Mouse (Mus musculus) ES-Bruce4 (cell line): ENCODE data around the gene Slc46a2. TPM values are rescaled to one million over a fixed set of nuclear protein-coding genes. Genes with fewer than 3 reads are reported as not detected.

Experiments used
- H3K27ac ChIP-seq: 2 replicates; pipeline ENCODE4 v1.5.1; 2012; ENCODE audit warnings: low read length, inconsistent platforms; ENCODE audit not compliant: insufficient read depth
- H3K27me3 ChIP-seq: 2 replicates; pipeline ENCODE4 v1.6.1; 2012; ENCODE audit warnings: mild to moderate bottlenecking, low read length, inconsistent platforms; ENCODE audit not compliant: control insufficient read depth, poor library complexity, insufficient read depth, severe bottlenecking
- H3K36me3 ChIP-seq: 2 replicates; pipeline ENCODE4 v1.6.1; 2012; ENCODE audit warnings: inconsistent platforms, mild to moderate bottlenecking, low read length, moderate library complexity; ENCODE audit not compliant: control insufficient read depth, poor library complexity, insufficient read depth, severe bottlenecking
- H3K4me1 ChIP-seq: one replicate; pipeline ENCODE4 v1.8.1; 2011; ENCODE audit warnings: low read length; ENCODE audit not compliant: control insufficient read depth, insufficient read depth
- H3K4me3 ChIP-seq: 2 replicates; pipeline ENCODE4 v1.5.1; 2011; ENCODE audit warnings: low read depth, mild to moderate bottlenecking, low read length
- H3K9ac ChIP-seq: 2 replicates; pipeline ENCODE4 v1.6.1; 2012; ENCODE audit warnings: low read depth, mild to moderate bottlenecking, inconsistent platforms; ENCODE audit not compliant: poor library complexity, severe bottlenecking
- H3K9me3 ChIP-seq: replicated peaks from 2 replicates; pipeline ENCODE4 v1.6.1; 2012; ENCODE audit warnings: mild to moderate bottlenecking, low read length, inconsistent platforms; ENCODE audit not compliant: control insufficient read depth, poor library complexity, insufficient read depth, severe bottlenecking
- CTCF ChIP-seq: IDR thresholded peaks from one replicate; pipeline ENCODE4 v1.8.1; 2011; ENCODE audit warnings: low read depth, low read length
- EP300 ChIP-seq: IDR thresholded peaks from 2 replicates; pipeline ENCODE4 v1.6.1; 2011; ENCODE audit warnings: low read depth, low read length; ENCODE audit not compliant: insufficient read depth
- POLR2A ChIP-seq: IDR thresholded peaks from one replicate; pipeline ENCODE4 v1.8.1; 2011; ENCODE audit warnings: low read length; ENCODE audit not compliant: insufficient read depth
- polyA plus RNA-seq: library from polyadenylated mRNA; stranded (reverse); fragments of >200 nt; gene quantifications from 2 replicates; pipeline ENCODE4 v1.2.4, GENCODE M21; 2011; ENCODE audit warnings: low read depth; ENCODE audit not compliant: missing spikeins, insufficient read depth, insufficient read length

The Slc46a2 gene
- polyA plus RNA-seq, 1 experiment, result not detected

DNA sequence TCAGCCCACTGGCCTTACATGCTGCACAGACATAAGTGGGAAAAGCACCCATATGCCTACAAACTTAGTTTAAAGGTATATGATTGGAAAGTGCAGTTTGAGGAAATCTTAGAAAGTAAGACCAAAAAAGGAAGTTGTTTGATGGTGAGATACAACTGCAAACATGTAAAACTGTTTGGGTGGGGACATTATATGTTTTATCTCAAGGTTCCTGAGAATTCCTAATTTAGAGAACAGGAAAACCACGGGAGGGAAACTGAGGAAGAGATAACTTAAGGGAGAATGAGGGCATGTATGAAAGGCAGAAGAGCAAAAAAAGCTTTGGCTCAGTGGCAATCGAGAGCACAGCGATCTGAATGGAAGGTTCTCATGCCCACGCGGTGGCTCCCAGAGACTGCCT, 27.8 kb downstream of the Slc46a2 start:
- Histone ChIP-seq H3K9me3 (no peaks in the 10 kb centered on the region), H3K4me3 (no peak overlapping the region), H3K36me3 (no peaks in the 10 kb centered on the region), H3K9ac (no peak overlapping the region), H3K27me3 (no peaks in the 10 kb centered on the region), H3K4me1 (peaks cover 7% of the 10 kb centered on the region), H3K27ac (no peak overlapping the region)
- TF ChIP-seq EP300 (no peak), POLR2A (no peak), CTCF (no peak)

DNA sequence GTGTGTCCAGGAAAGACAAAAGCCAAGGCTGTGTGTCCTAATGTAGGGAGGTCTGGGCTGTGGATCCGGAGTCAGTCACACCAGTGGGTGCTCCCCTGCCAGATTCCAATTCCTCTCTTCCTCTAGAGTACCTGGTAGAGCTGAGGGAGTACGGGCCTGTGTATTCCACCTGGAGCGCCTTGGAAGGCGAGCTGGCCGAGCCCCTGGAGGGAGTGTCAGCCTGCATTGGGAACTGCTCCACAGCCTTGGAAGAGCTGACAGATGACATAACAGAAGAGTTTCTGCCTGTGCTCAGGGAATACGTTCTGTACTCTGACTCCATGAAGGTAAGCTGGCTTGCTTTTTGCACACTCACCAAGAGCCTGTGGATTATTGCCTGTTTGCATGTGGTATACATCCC, 28.6 kb downstream of the Slc46a2 start:
- H3K4me1 ChIP-seq, result peaks cover 7% of the 10 kb centered on the region
- H3K27me3 ChIP-seq, result no peaks in the 10 kb centered on the region
- no peak overlapping the region for H3K27ac ChIP-seq
- TF ChIP-seq EP300 (no peak), POLR2A (no peak), CTCF (no peak)
- H3K9me3 ChIP-seq, result no peaks in the 10 kb centered on the region
- no peak overlapping the region for H3K4me3 ChIP-seq
- H3K36me3 ChIP-seq, result no peaks in the 10 kb centered on the region
- H3K9ac ChIP-seq, result no peak overlapping the region

DNA sequence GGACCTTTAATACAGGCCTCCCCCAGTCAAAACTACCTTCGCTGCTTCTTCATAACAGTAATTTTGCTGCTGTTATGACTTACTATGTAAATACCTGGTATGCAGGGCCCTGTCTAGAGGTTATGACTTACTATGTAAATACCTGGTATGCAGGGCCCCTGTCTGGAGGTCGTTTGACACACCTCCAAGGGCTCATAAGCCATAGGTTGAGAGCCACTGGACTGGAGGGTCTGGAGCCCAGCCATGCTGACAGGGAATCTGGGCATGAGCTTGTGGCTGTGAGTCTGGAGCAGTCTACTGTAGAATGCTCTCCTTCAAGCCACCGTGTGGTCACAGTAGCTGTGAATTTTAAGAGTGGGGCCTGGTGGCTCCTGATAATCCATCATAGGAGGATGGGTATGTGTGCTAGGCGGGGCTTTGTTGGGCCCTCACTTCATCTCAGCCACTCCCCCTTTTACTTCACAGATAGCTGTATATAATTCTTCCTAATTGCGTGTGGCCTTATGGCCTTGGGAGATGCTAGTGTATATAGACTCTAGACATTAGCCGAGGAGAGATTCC, 30.6 kb downstream of the Slc46a2 start:
- peaks cover 12% of the 10 kb centered on the region for H3K4me1 ChIP-seq
- TF ChIP-seq POLR2A (no peak), CTCF (no peak), EP300 (no peak)
- no peaks in the 10 kb centered on the region for H3K9me3 ChIP-seq

GRCm38 (mm10) chr4:59881210-59881609, 33.6 kb downstream of the Slc46a2 start:
- H3K4me1 ChIP-seq, result peaks cover 15% of the 10 kb centered on the region
- TF ChIP-seq CTCF (no peak), EP300 (peak; percentile 55; the same call in 1 of the 2 replicates)
- no peaks in the 10 kb centered on the region for H3K9me3 ChIP-seq
- no peaks in the 10 kb centered on the region for H3K27me3 ChIP-seq
- H3K36me3 ChIP-seq, result peaks cover 3% of the 10 kb centered on the region; the same call in 1 of the 2 replicates
- H3K27ac ChIP-seq, result peak overlapping the region; percentile 59
- H3K4me3 ChIP-seq, result no peak overlapping the region
- H3K9ac ChIP-seq, result no peak overlapping the region

More for the DNA sequence above, 30.6 kb downstream of the Slc46a2 start:
- no peaks in the 10 kb centered on the region for H3K27me3 ChIP-seq
- H3K9ac ChIP-seq, result no peak overlapping the region
- no peak overlapping the region for H3K4me3 ChIP-seq
- peaks cover 3% of the 10 kb centered on the region; the same call in 1 of the 2 replicates for H3K36me3 ChIP-seq
- H3K27ac ChIP-seq, result no peak overlapping the region

DNA sequence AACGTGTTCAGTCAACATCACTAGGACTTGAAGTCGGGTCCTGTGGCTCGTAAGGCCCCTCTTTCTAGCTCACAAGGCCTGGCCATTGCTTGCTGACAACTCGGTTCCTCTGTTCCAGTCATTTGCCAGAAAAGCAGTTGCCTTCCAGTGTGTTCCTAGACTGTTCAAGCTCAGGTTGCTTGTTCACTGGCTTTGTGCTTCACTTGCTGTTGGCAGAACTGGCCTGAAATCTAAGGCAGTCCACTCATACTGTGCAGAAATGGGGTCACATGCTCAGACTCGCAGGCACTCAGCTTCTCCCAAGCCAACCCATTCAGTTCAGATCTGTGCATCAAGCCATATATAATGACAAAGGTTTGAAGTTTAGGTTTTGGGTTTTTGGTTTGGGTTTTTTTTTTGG, 34.1 kb downstream of the Slc46a2 start:
- Histone ChIP-seq H3K27me3 (no peaks in the 10 kb centered on the region), H3K4me1 (peaks cover 15% of the 10 kb centered on the region), H3K9me3 (no peaks in the 10 kb centered on the region), H3K27ac (peak overlapping the region; percentile 59), H3K4me3 (no peak overlapping the region), H3K9ac (no peak overlapping the region), H3K36me3 (peaks cover 3% of the 10 kb centered on the region; the same call in 1 of the 2 replicates)
- TF ChIP-seq CTCF (no peak), POLR2A (no peak), EP300 (no peak)

DNA sequence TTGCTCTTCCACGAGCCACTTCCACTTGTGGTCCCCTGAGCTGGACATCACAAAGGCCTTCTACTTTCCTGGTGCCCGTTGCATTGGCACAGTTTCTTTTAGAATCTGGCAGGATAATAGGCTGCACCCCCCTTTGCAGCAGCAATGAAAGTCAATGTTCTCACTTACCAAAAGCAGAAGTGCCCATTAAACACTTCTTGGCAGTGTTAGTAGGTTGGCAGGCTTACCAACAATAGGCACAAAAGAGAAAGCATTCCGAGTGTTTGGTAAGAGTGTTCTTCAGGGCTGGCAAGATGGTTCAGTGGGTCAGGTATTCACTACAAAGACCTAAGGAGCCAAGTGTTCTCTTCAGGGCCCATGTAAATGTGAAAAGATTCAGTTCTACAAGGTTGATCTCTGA, 35.4 kb downstream of the Slc46a2 start:
- Histone ChIP-seq H3K27me3 (no peaks in the 10 kb centered on the region), H3K9ac (no peak overlapping the region), H3K27ac (peak overlapping the region; percentile 38; the same call in 1 of the 2 replicates), H3K4me1 (peaks cover 13% of the 10 kb centered on the region), H3K4me3 (no peak overlapping the region), H3K9me3 (no peaks in the 10 kb centered on the region), H3K36me3 (peaks cover 3% of the 10 kb centered on the region; the same call in 1 of the 2 replicates)
- TF ChIP-seq EP300, result no peak
- TF ChIP-seq CTCF, result no peak
- no peak for TF ChIP-seq POLR2A
